8 mouse cellular contexts compared by ENCODE assay signal in the genomic region with DNA sequence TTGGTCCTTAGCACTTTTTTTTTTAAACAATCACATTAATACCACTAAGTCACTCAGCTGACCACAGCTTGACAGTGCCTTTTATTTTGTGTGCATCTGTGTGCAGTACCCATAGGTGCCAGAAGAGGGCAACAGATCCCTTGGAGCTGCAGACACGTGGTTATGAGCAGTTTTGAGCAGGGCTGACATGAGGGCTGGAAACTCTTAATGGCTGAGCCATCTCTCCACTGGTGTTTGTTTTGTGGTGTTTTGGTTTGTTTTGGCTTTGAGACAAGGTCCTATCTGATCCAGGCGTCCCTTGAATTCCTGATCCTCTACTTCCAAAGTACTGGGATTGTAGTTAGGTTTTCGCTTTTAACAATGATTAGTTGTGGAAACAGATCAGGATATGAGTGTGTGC. TPM values are rescaled to one million over a fixed set of nuclear protein-coding genes. Genes with fewer than 3 reads are reported as not detected.
DNase-seq lines count a peak whose midpoint lies in the region; TF ChIP-seq lines count a peak whose summit lies in the region.
"Had no signal": no experiment of that assay in that cellular context is flagged by ENCODE, and none has a peak within 500 bp of the region (broad histone marks: within the 10 kb centered on the region; RNA-seq: fewer than 3 reads in every experiment).

No protein-coding gene starts in this region.

- peak; percentile 57 for TF ChIP-seq RAD21 in MEL (IDR thresholded peaks at IDR 0.05; ENCODE audit: low read depth, low read length)

- DNase-seq in left cerebral cortex, adult 2 months (ENCODE audit: extremely low spot score in 1 of 2, low spot score in 2 of 2) = no peak
- DNase-seq in left cerebral cortex, postnatal 36 days (ENCODE audit: low spot score in 2 of 2) = no peak
- peak; percentile 78 for DNase-seq in MEL (ENCODE audit: low read depth, low spot score)
- DNase-seq in embryo, embryonic 10.5 days (ENCODE audit: low spot score) = peak; percentile 68
- peak; percentile 61 for DNase-seq in lung, postnatal 10 days
- DNase-seq in thymus, postnatal 25 days = peak; percentile 66
- DNase-seq in right cerebral cortex, postnatal 10 days (ENCODE audit: low spot score in 2 of 2) = no peak

- H3K79me2 ChIP-seq in MEL (ENCODE audit: control insufficient read depth, insufficient read depth, low read length, poor library complexity) = no peaks in the 10 kb centered on the region

- no peak overlapping the region for H3K4me3 ChIP-seq in left cerebral cortex, adult 2 months
- H3K4me3 ChIP-seq in MEL (ENCODE audit: control insufficient read depth in 1 of 2, insufficient read depth in 1 of 2, low read depth in 2 of 2, low read length in 2 of 2) = no peak overlapping the region

- intact Hi-C loops in left cerebral cortex, adult 2 months (cut with DNase I) = no loop called here
- intact Hi-C loops in left cerebral cortex, postnatal 36 days (cut with DNase I) = no loop called here

- H3K27me3 ChIP-seq in MEL (ENCODE audit: control insufficient read depth in 1 of 2, insufficient read depth in 2 of 2, low read length in 2 of 2) = no peaks in the 10 kb centered on the region

- TF ChIP-seq EP300 in MEL (IDR thresholded peaks at IDR 0.05; ENCODE audit: low read depth in 1 of 2, low read length in 2 of 2) = no peak

- TF ChIP-seq CTCF in left cerebral cortex, adult 2 months (IDR thresholded peaks at IDR 0.05) = peak; percentile 50
- peak; percentile 69 to 87 (median 76) for TF ChIP-seq CTCF in MEL (IDR thresholded peaks at IDR 0.05 in 2 of 3, conservative IDR thresholded peaks at IDR 0.05 in 1 of 3; ENCODE audit: control insufficient read depth in 1 of 3, insufficient read depth in 1 of 3, low read depth in 2 of 3, low read length in 3 of 3, poor library complexity in 1 of 3, severe bottlenecking in 1 of 3)

- H3K9me3 ChIP-seq in MEL (replicated peaks; ENCODE audit: insufficient read depth, low read length) = no peaks in the 10 kb centered on the region

- peaks cover 0 to 3% of the 10 kb centered on the region in 2 experiments; a peak in 2 of 4 replicates for H3K36me3 ChIP-seq in MEL (ENCODE audit: control insufficient read depth in 1 of 2, insufficient read depth in 2 of 2, low read length in 2 of 2)

- peaks cover 6 to 12% of the 10 kb centered on the region in 2 experiments; a peak in 3 of 4 replicates for H3K4me1 ChIP-seq in MEL (ENCODE audit: control insufficient read depth in 1 of 2, insufficient read depth in 2 of 2, low read length in 2 of 2)

- no peak for TF ChIP-seq POLR2A in MEL (IDR thresholded peaks at IDR 0.05; ENCODE audit: control insufficient read depth in 1 of 2, insufficient read depth in 1 of 2, low read depth in 1 of 2, low read length in 2 of 2, poor library complexity in 1 of 2)

- no peak overlapping the region for H3K9ac ChIP-seq in MEL (ENCODE audit: control insufficient read depth, low read depth, low read length, poor library complexity, severe bottlenecking)

- H3K27ac ChIP-seq in left cerebral cortex, adult 2 months = no peak overlapping the region
- no peak overlapping the region for H3K27ac ChIP-seq in MEL (ENCODE audit: control insufficient read depth, low read depth, low read length)

TF ChIP-seq in MEL, 35 proteins besides CTCF, POLR2A, EP300 and RAD21:
- peak; percentile 11; the same call in 1 of the 2 replicates for TF ChIP-seq RCOR1 (IDR thresholded peaks at IDR 0.05; ENCODE audit: low read depth, low read length)
- TF ChIP-seq MAFK (IDR thresholded peaks at IDR 0.05; ENCODE audit: borderline replicate concordance, low read depth, low read length) = no peak
- TF ChIP-seq GATA1 (IDR thresholded peaks at IDR 0.05; ENCODE audit: low read depth, low read length) = no peak
- no peak for TF ChIP-seq JUND (IDR thresholded peaks at IDR 0.05; ENCODE audit: low read depth, low read length)
- no peak for TF ChIP-seq NELFE (IDR thresholded peaks at IDR 0.05; ENCODE audit: low read depth, low read length)
- no peak for TF ChIP-seq TAL1 (IDR thresholded peaks at IDR 0.05; ENCODE audit: low read length)
- TF ChIP-seq MYC (IDR thresholded peaks at IDR 0.05; ENCODE audit: low read depth, low read length) = peak; percentile 98
- TF ChIP-seq CHD1 (IDR thresholded peaks at IDR 0.05; ENCODE audit: low read depth, low read length) = no peak
- peak; percentile 50 for TF ChIP-seq SMC3 (IDR thresholded peaks at IDR 0.05; ENCODE audit: low read depth, low read length)
- no peak for TF ChIP-seq MYB (IDR thresholded peaks at IDR 0.05; ENCODE audit: low read depth, low read length)
- TF ChIP-seq ELF1 (IDR thresholded peaks at IDR 0.05; ENCODE audit: low read depth, low read length) = no peak
- no peak for TF ChIP-seq E2F4 (IDR thresholded peaks at IDR 0.05; ENCODE audit: borderline replicate concordance, low read depth, low read length)
- no peak for TF ChIP-seq ETS1 (IDR thresholded peaks at IDR 0.05; ENCODE audit: low read depth, low read length)
- no peak for TF ChIP-seq ZMIZ1 (IDR thresholded peaks at IDR 0.05; ENCODE audit: low read depth, low read length)
- TF ChIP-seq POLR2AphosphoS2 (IDR thresholded peaks at IDR 0.05; ENCODE audit: low read length) = no peak
- TF ChIP-seq MEF2A (IDR thresholded peaks at IDR 0.05; ENCODE audit: extremely low read depth, insufficient replicate concordance, low read depth, low read length, poor library complexity, severe bottlenecking) = no peak
- no peak for TF ChIP-seq CHD2 (IDR thresholded peaks at IDR 0.05; ENCODE audit: low read length)
- no peak for TF ChIP-seq UBTF (IDR thresholded peaks at IDR 0.05; ENCODE audit: borderline replicate concordance, insufficient read depth, low read depth, low read length)
- no peak for TF ChIP-seq GABPA (IDR thresholded peaks at IDR 0.05; ENCODE audit: low read depth, low read length)
- TF ChIP-seq TCF12 (IDR thresholded peaks at IDR 0.05; ENCODE audit: low read depth, low read length) = no peak
- TF ChIP-seq BHLHE40 (IDR thresholded peaks at IDR 0.05; ENCODE audit: borderline replicate concordance, low read depth, low read length) = no peak
- peak; percentile 91 for TF ChIP-seq MAX (IDR thresholded peaks at IDR 0.05; ENCODE audit: low read length)
- TF ChIP-seq HCFC1 (IDR thresholded peaks at IDR 0.05; ENCODE audit: low read depth, low read length) = no peak
- no peak for TF ChIP-seq NRF1 (IDR thresholded peaks at IDR 0.05; ENCODE audit: insufficient read depth, low read depth, low read length, poor library complexity, severe bottlenecking)
- no peak for TF ChIP-seq USF2 (IDR thresholded peaks at IDR 0.05; ENCODE audit: borderline replicate concordance in 1 of 2, insufficient read depth in 1 of 2, low read depth in 1 of 2, low read length in 2 of 2)
- TF ChIP-seq ZNF384 (IDR thresholded peaks at IDR 0.05; ENCODE audit: low read depth, low read length) = no peak
- TF ChIP-seq ZC3H11A (IDR thresholded peaks at IDR 0.05; ENCODE audit: low read depth, low read length) = peak; percentile 39
- no peak for TF ChIP-seq KAT2A (conservative IDR thresholded peaks at IDR 0.05; ENCODE audit: low read depth, low read length)
- TF ChIP-seq MAZ (IDR thresholded peaks at IDR 0.05; ENCODE audit: low read depth, low read length) = no peak
- no peak for TF ChIP-seq TBP (IDR thresholded peaks at IDR 0.05; ENCODE audit: low read depth, low read length)
- TF ChIP-seq MXI1 (IDR thresholded peaks at IDR 0.05; ENCODE audit: low read depth, low read length) = peak; percentile 50; the same call in 1 of the 2 replicates
- TF ChIP-seq USF1 (IDR thresholded peaks at IDR 0.05; ENCODE audit: low read depth, low read length) = peak; percentile 80
- TF ChIP-seq POLR2AphosphoS5 (IDR thresholded peaks at IDR 0.05; ENCODE audit: borderline replicate concordance, low read depth, low read length) = no peak
- no peak for TF ChIP-seq SIN3A (IDR thresholded peaks at IDR 0.05; ENCODE audit: low read length)
- no peak for TF ChIP-seq ZKSCAN1 (IDR thresholded peaks at IDR 0.05; ENCODE audit: low read depth, low read length)

RNA-seq across cellular contexts. Expression of a gene that starts 8.2 kb away (rescaled TPM):
- total RNA-seq in left cerebral cortex, adult 2 months (2021) = not detected
- not detected for total RNA-seq in left cerebral cortex, postnatal 36 days (2021)
- total RNA-seq in MEL (2012; rRNA removed) = not detected in 2 replicates
- not detected for polyA plus RNA-seq in MEL (2012; ENCODE audit: insufficient read depth in 1 of 2, insufficient read length in 2 of 2, low read depth in 1 of 2, low replicate concordance in 2 of 2, missing spikeins in 1 of 2)
- polyA plus RNA-seq: neural tube, embryonic 14.5 days had no signal

RNA-seq across cellular contexts. Expression of a gene that starts 8.3 kb away (rescaled TPM):
- total RNA-seq in left cerebral cortex, adult 2 months (2021) = 10 to 100 TPM; 18.1 to 18.6 TPM
- total RNA-seq in left cerebral cortex, postnatal 36 days (2021) = 10 to 100 TPM; 17.1 to 19.0 TPM
- total RNA-seq in MEL (2012; rRNA removed) = 24.8 and 29.4 TPM in 2 replicates
- polyA plus RNA-seq in MEL (2012; ENCODE audit: insufficient read depth in 1 of 2, insufficient read length in 2 of 2, low read depth in 1 of 2, low replicate concordance in 2 of 2, missing spikeins in 1 of 2) = 10 to 100 TPM in 1 of 2 experiments, not detected in 1; 34.1 TPM

RNA-seq across cellular contexts. Expression of a gene that starts 15.0 kb away (rescaled TPM):
- 10 to 100 TPM; 35.7 to 36.8 TPM for total RNA-seq in left cerebral cortex, adult 2 months (2021)
- 10 to 100 TPM; 38.0 to 41.8 TPM for total RNA-seq in left cerebral cortex, postnatal 36 days (2021)
- 82.8 and 95.6 TPM in 2 replicates for total RNA-seq in MEL (2012; rRNA removed)
- polyA plus RNA-seq in MEL (2012; ENCODE audit: insufficient read depth in 1 of 2, insufficient read length in 2 of 2, low read depth in 1 of 2, low replicate concordance in 2 of 2, missing spikeins in 1 of 2) = 10 to 100 TPM in 1 of 2 experiments, not detected in 1; 80.6 TPM

RNA-seq across cellular contexts. Expression of a gene that starts 30.9 kb away (rescaled TPM):
- under 1 TPM; 0.49 to 0.50 TPM for total RNA-seq in left cerebral cortex, adult 2 months (2021)
- total RNA-seq in left cerebral cortex, postnatal 36 days (2021) = under 1 TPM; 0.54 to 0.57 TPM
- total RNA-seq in MEL (2012; rRNA removed) = 0.13 TPM in 1 of 2 replicates, not detected in the other
- polyA plus RNA-seq in MEL (2012; ENCODE audit: insufficient read depth in 1 of 2, insufficient read length in 2 of 2, low read depth in 1 of 2, low replicate concordance in 2 of 2, missing spikeins in 1 of 2) = not detected

RNA-seq across cellular contexts. Expression of a gene that starts 38.3 kb away (rescaled TPM):
- total RNA-seq in left cerebral cortex, adult 2 months (2021) = 10 to 100 TPM; 12.2 to 17.8 TPM
- total RNA-seq in left cerebral cortex, postnatal 36 days (2021) = 10 to 100 TPM in 1 of 2 experiments, 1 to 10 TPM in 1; 9.3 to 14.2 TPM
- total RNA-seq in MEL (2012; rRNA removed) = 4.1 and 5.7 TPM in 2 replicates
- 10 to 100 TPM in 1 of 2 experiments, not detected in 1; 11.2 TPM for polyA plus RNA-seq in MEL (2012; ENCODE audit: insufficient read depth in 1 of 2, insufficient read length in 2 of 2, low read depth in 1 of 2, low replicate concordance in 2 of 2, missing spikeins in 1 of 2)

Comparison
In these comparisons a context has a peak if more than half of its experiments do, and no peak if none do; other contexts are left out.
1. DNase-seq: peak in MEL (single experiment), embryo, embryonic 10.5 days (single experiment), lung, postnatal 10 days (single experiment) and thymus, postnatal 25 days (single experiment); none in left cerebral cortex, adult 2 months (0 of 2), left cerebral cortex, postnatal 36 days (0 of 2) and right cerebral cortex, postnatal 10 days (0 of 2).